Mouse (Mus musculus) small intestine, adult 2 months (tissue): ENCODE results near the gene Mecom.

Experiments used
- CTCF ChIP-seq: fragments of 200-500 bp; IDR thresholded peaks from 2 replicates; pipeline ENCODE4 v1.5.1; 2012; ENCODE audit warnings: low read depth, mild to moderate bottlenecking, control low read depth, inconsistent platforms, low read length, moderate library complexity, mixed read lengths; ENCODE audit not compliant: insufficient replicate concordance, insufficient read length; ENCODE audit errors: extremely low read depth
- POLR2A ChIP-seq: fragments of 200-500 bp; IDR thresholded peaks from 2 replicates; pipeline ENCODE4 v1.6.1; 2012; ENCODE audit warnings: low read depth, mild to moderate bottlenecking, control low read depth, inconsistent platforms, low read length, moderate library complexity

DNA sequence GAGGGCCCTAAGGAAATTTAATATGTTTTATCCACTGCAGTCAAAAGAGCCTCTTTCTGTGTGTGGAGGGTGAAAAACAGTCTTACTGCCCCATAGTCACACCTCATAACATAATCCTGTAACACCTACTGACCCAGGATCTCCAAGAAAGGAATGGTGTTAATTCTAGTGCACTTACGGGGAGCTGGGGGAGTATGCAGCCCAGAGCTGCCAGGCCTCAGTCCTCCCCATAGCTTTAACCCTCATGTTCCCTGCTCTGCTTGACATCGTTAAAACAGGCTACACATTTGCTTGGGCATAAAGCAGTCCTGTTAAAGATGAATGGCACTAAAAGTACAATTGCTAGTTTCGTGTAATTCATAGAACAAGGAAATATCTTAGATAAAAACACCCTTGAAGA, 335.0 kb downstream of the Mecom start:
- TF ChIP-seq CTCF, result no peak
- TF ChIP-seq POLR2A, result no peak
